Comparison of ENCODE assay signal across 9 mouse cellular contexts in the genomic region with DNA sequence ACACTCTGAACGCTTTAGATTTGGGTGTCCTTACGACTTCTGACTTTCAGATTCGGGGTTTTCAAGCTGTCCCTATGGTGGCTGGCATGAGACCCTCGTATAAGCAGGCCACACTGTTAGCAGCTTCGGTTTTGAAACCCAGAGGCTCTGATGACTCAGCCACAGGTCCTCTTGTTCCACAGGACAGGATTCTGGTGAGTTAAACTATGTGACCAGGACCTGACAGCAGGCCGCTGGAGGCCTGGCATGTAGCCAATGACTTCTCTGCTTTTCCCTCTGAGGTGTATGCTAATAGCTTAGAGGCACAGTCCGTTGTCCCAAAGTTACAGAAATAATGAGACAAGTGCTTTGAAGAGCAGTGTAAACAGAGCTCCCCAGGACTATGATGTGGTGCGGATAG.
DNase-seq lines count a peak whose midpoint lies in the region; ATAC-seq and TF ChIP-seq lines count a peak whose summit lies in the region.
"Had no signal": no experiment of that assay in that cellular context is flagged by ENCODE, and none has a peak within 500 bp of the region (broad histone marks: within the 10 kb centered on the region; RNA-seq: fewer than 3 reads in every experiment).

No protein-coding gene starts in this region.

- TF ChIP-seq EP300 in lung, postnatal 0 days (IDR thresholded peaks at IDR 0.05): no peak

- TF ChIP-seq CTCF in lung, postnatal 0 days (IDR thresholded peaks at IDR 0.05): no peak

- H3K27ac ChIP-seq in limb, embryonic 14.5 days (replicated peaks; ENCODE audit: low read depth, low read length): no peak overlapping the region
- no peak overlapping the region for H3K27ac ChIP-seq in limb, embryonic 10.5 days
- no peak overlapping the region for H3K27ac ChIP-seq in heart, embryonic 14.5 days (replicated peaks in 1 of 2; ENCODE audit: control insufficient read depth in 1 of 2, insufficient read depth in 1 of 2, low read depth in 2 of 2, low read length in 2 of 2)
- H3K27ac ChIP-seq in lung, postnatal 0 days (ENCODE audit: low read length): no peak overlapping the region

- TF ChIP-seq POLR2A in limb, embryonic 14.5 days (IDR thresholded peaks at IDR 0.05; ENCODE audit: borderline replicate concordance, extremely low read depth, insufficient read depth, insufficient read length): no peak

- no peak for ATAC-seq in limb, embryonic 14.5 days (ENCODE audit: low FRiP score, low read depth)
- peak; percentile 35; the same call in 1 of the 2 replicates for ATAC-seq in heart, embryonic 14.5 days (ENCODE audit: insufficient number of reproducible peaks, insufficient read depth, low FRiP score, low read depth)
- peak; percentile 38; the same call in 1 of the 2 replicates for ATAC-seq in lung, postnatal 0 days
- no peak for ATAC-seq in granulocyte monocyte progenitor cell, adult 5-6 weeks (replicated peaks; ENCODE audit: poor library complexity, severe bottlenecking)

- 55% methylated on average over 8 of the region's 8 CpGs for WGBS in limb, embryonic 14.5 days
- 87% methylated on average over 8 of the region's 8 CpGs for WGBS in limb, embryonic 10.5 days
- WGBS in heart, embryonic 14.5 days: 42% methylated on average over 8 of the region's 8 CpGs
- WGBS in lung, postnatal 0 days: 34% methylated on average over 8 of the region's 8 CpGs

- H3K4me2 ChIP-seq in limb, embryonic 14.5 days (replicated peaks; ENCODE audit: low read depth, low read length, severe bottlenecking): no peak overlapping the region
- no peak overlapping the region for H3K4me2 ChIP-seq in heart, embryonic 14.5 days (ENCODE audit: low read length)
- no peak overlapping the region for H3K4me2 ChIP-seq in lung, postnatal 0 days (replicated peaks; ENCODE audit: low read depth, low read length)

- H3K4me3 ChIP-seq in limb, embryonic 14.5 days (replicated peaks; ENCODE audit: low read length): no peak overlapping the region
- H3K4me3 ChIP-seq in limb, embryonic 10.5 days: no peak overlapping the region
- no peak overlapping the region for H3K4me3 ChIP-seq in heart, embryonic 14.5 days (ENCODE audit: control insufficient read depth in 1 of 2, insufficient read depth in 1 of 2, low read depth in 1 of 2, low read length in 2 of 2)
- no peak overlapping the region for H3K4me3 ChIP-seq in lung, postnatal 0 days (ENCODE audit: low read depth, low read length)

- H3K9me3 ChIP-seq in limb, embryonic 14.5 days (ENCODE audit: control insufficient read depth, low read length): no peaks in the 10 kb centered on the region
- H3K9me3 ChIP-seq in limb, embryonic 10.5 days (replicated peaks): no peaks in the 10 kb centered on the region
- H3K9me3 ChIP-seq in heart, embryonic 14.5 days (ENCODE audit: control insufficient read depth, low read length): no peaks in the 10 kb centered on the region
- H3K9me3 ChIP-seq in lung, postnatal 0 days (ENCODE audit: low read length): no peaks in the 10 kb centered on the region

- H3K36me3 ChIP-seq in limb, embryonic 14.5 days (ENCODE audit: control insufficient read depth, insufficient read depth, low read length): no peaks in the 10 kb centered on the region
- no peaks in the 10 kb centered on the region for H3K36me3 ChIP-seq in limb, embryonic 10.5 days
- H3K36me3 ChIP-seq in heart, embryonic 14.5 days (ENCODE audit: control insufficient read depth, insufficient read depth, low read length): no peaks in the 10 kb centered on the region
- no peaks in the 10 kb centered on the region for H3K36me3 ChIP-seq in lung, postnatal 0 days (ENCODE audit: insufficient read depth, low read length)

- no peak overlapping the region for H3K9ac ChIP-seq in limb, embryonic 14.5 days (ENCODE audit: low read depth, low read length, severe bottlenecking)
- no peak overlapping the region for H3K9ac ChIP-seq in heart, embryonic 14.5 days (ENCODE audit: low read length)
- H3K9ac ChIP-seq in lung, postnatal 0 days (replicated peaks; ENCODE audit: low read depth): no peak overlapping the region

- no peaks in the 10 kb centered on the region for H3K27me3 ChIP-seq in limb, embryonic 14.5 days (ENCODE audit: control insufficient read depth, insufficient read depth, low read length)
- no peaks in the 10 kb centered on the region for H3K27me3 ChIP-seq in limb, embryonic 10.5 days (ENCODE audit: low read depth, poor library complexity, severe bottlenecking)
- no peaks in the 10 kb centered on the region for H3K27me3 ChIP-seq in heart, embryonic 14.5 days (ENCODE audit: control insufficient read depth, insufficient read depth, low read length)
- H3K27me3 ChIP-seq in lung, postnatal 0 days (replicated peaks; ENCODE audit: insufficient read depth, low read length): no peaks in the 10 kb centered on the region

- no peaks in the 10 kb centered on the region for H3K4me1 ChIP-seq in limb, embryonic 14.5 days (ENCODE audit: control insufficient read depth, insufficient read depth, low read length)
- no peaks in the 10 kb centered on the region for H3K4me1 ChIP-seq in limb, embryonic 10.5 days
- peaks cover 3 to 4% of the 10 kb centered on the region in 2 experiments; a peak in 3 of 4 replicates for H3K4me1 ChIP-seq in heart, embryonic 14.5 days (ENCODE audit: control insufficient read depth in 2 of 2, insufficient read depth in 2 of 2, low read length in 2 of 2)
- no peaks in the 10 kb centered on the region for H3K4me1 ChIP-seq in lung, postnatal 0 days (ENCODE audit: insufficient read depth, low read depth, low read length)

- peak; percentile 67 to 76 for DNase-seq in adrenal gland, adult (ENCODE audit: inconsistent age in 2 of 2, low spot score in 1 of 2)
- DNase-seq in adrenal gland, postnatal 4 days (ENCODE audit: low spot score in 2 of 2): no peak
- peak; percentile 43 for DNase-seq in limb, embryonic 14.5 days (ENCODE audit: low spot score)
- no peak for DNase-seq in limb, embryonic 10.5 days (ENCODE audit: low spot score)
- DNase-seq in lung, postnatal 0 days (ENCODE audit: low spot score): peak; percentile 37
- no peak for DNase-seq in right cerebral cortex, adult 18-20 months
- DNase-seq: right cerebral cortex, postnatal 4 days had no signal

Comparison
In these comparisons a context has a peak if more than half of its experiments do, and no peak if none do; other contexts are left out.
1. DNase-seq: peak in adrenal gland, adult (2 of 2), limb, embryonic 14.5 days (single experiment) and lung, postnatal 0 days (single experiment); none in adrenal gland, postnatal 4 days (0 of 2), limb, embryonic 10.5 days (single experiment) and right cerebral cortex, adult 18-20 months (single experiment).
2. ATAC-seq: peak in heart, embryonic 14.5 days (single experiment) and lung, postnatal 0 days (single experiment); none in limb, embryonic 14.5 days (single experiment) and granulocyte monocyte progenitor cell, adult 5-6 weeks (single experiment).